Mouse (Mus musculus) layer of hippocampus, postnatal 14 days (tissue): ENCODE results near the gene Ttc9. TPM values are rescaled to one million over a fixed set of nuclear protein-coding genes. Genes with fewer than 3 reads are reported as not detected.

Experiments
- total RNA-seq, 2 experiments: library from RNA; stranded (reverse); gene quantifications; 2 replicates each; pipeline ENCODE4 v1.2.3; 2021

The Ttc9 gene
- total RNA-seq, 2 experiments from 2014 or later = 49.8 to 50.4 TPM

Other genes starting within 250 kb of the Ttc9 start
- gene Adam4, start 209.3 kb upstream of the Ttc9 start, total RNA-seq = 1 to 10 TPM; 2.4 to 3.2 TPM
- gene Cox16, start 146.1 kb upstream of the Ttc9 start, total RNA-seq = 10 to 100 TPM; 37.6 to 38.3 TPM
- gene Gm20498, start 98.3 kb upstream of the Ttc9 start, total RNA-seq = 10 to 100 TPM; 33.6 to 40.9 TPM
- 10 to 100 TPM; 21.9 to 22.5 TPM for gene Synj2bp, start 98.3 kb upstream of the Ttc9 start, total RNA-seq
- under 1 TPM in 1 of 2 experiments, not detected in 1; 0.38 TPM for gene Adam21, start 62.8 kb upstream of the Ttc9 start, total RNA-seq
- 10 to 100 TPM; 21.9 to 23.8 TPM for gene Med6, start 36.2 kb upstream of the Ttc9 start, total RNA-seq
- 10 to 100 TPM; 36.6 to 44.4 TPM for gene Map3k9, start 149.9 kb downstream of the Ttc9 start, total RNA-seq
- 100 to 1,000 TPM in 1 of 2 experiments, 10 to 100 TPM in 1; 97.4 to 115 TPM for gene Pcnx, start 228.8 kb downstream of the Ttc9 start, total RNA-seq